Mouse (Mus musculus) thymus, adult 2 months (tissue): ENCODE results near the gene Dennd4a.

Experiments used
- CTCF ChIP-seq: fragments of 200-500 bp; IDR thresholded peaks from 2 replicates; pipeline ENCODE4 v1.5.1; 2012; ENCODE audit warnings: mild to moderate bottlenecking, control low read depth, low read length, moderate library complexity, borderline replicate concordance; ENCODE audit not compliant: control insufficient read depth, poor library complexity, insufficient read depth; ENCODE audit errors: extremely low read depth
- POLR2A ChIP-seq: fragments of 200-500 bp; IDR thresholded peaks from 2 replicates; pipeline ENCODE4 v1.6.1; 2012; ENCODE audit warnings: mild to moderate bottlenecking, low read length, control low read depth, moderate library complexity; ENCODE audit not compliant: control insufficient read depth, poor library complexity, insufficient read depth; ENCODE audit errors: extremely low read depth

- TF ChIP-seq CTCF: no peak
- TF ChIP-seq POLR2A: no peak
These were observed 91.7 kb downstream of the Dennd4a start for GRCm38 (mm10) chr9:64902866-64903265.
